Mouse (Mus musculus) bone marrow, adult 2 months (tissue): ENCODE results near the gene Coro6.

Experiments
- CTCF ChIP-seq: fragments of 200-500 bp; IDR thresholded peaks from 2 replicates; pipeline ENCODE4 v1.5.1; 2011; ENCODE audit warnings: low read length, control low read depth; ENCODE audit not compliant: control insufficient read depth, insufficient read depth
- POLR2A ChIP-seq: fragments of 200-500 bp; IDR thresholded peaks from 2 replicates; pipeline ENCODE4 v1.6.1; 2011; ENCODE audit warnings: low read depth, mild to moderate bottlenecking, control low read depth, low read length, borderline replicate concordance; ENCODE audit not compliant: control insufficient read depth

GRCm38 (mm10) chr11:77467157-77467556 lies 4.9 kb downstream of the Coro6 start:
- TF ChIP-seq CTCF = peak; percentile 64
- TF ChIP-seq POLR2A = no peak
